9 mouse cellular contexts compared by ENCODE assay signal in the genomic region with DNA sequence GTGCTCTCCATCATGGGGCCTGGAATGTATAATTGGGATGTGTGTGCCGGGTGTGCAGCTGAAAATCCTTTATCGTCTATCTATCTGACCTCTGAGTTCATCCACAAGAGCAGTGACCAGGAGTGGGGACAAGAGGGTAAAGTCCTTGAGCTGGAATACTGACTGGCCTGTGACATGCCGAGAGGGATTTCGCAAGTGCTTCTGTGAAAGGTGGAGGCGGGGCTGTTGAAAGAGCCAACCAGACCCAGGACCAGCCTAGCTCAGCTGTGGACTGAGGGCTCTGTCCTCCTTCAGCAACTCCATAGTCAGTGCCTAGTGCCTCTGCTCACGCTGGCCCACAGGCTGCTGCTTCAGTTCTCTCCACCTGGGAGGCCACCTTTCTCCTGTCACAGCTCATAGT. TPM values are rescaled to one million over a fixed set of nuclear protein-coding genes. Genes with fewer than 3 reads are reported as not detected.
DNase-seq lines count a peak whose midpoint lies in the region; ATAC-seq lines count a peak whose summit lies in the region.
"Had no signal": no experiment of that assay in that cellular context is flagged by ENCODE, and none has a peak within 500 bp of the region (broad histone marks: within the 10 kb centered on the region; RNA-seq: fewer than 3 reads in every experiment).

No protein-coding gene starts in this region.

- no peak for ATAC-seq in embryonic facial prominence, embryonic 11.5 days (replicated peaks; ENCODE audit: insufficient number of reproducible peaks, low FRiP score, low TSS enrichment, low read depth)
- ATAC-seq in heart, embryonic 15.5 days (replicated peaks; ENCODE audit: insufficient number of reproducible peaks, insufficient read depth, low FRiP score, low read depth), result no peak
- ATAC-seq in stomach, embryonic 15.5 days (ENCODE audit: insufficient read depth, low FRiP score, low read depth), result 0 out of 2 replicates have a peak, but pooled peaks have one; percentile 3
- no peak for ATAC-seq in forebrain, embryonic 12.5 days (ENCODE audit: low FRiP score)

- no peaks in the 10 kb centered on the region; the same call in none of the 2 replicates for H3K4me1 ChIP-seq in embryonic facial prominence, embryonic 11.5 days (ENCODE audit: control insufficient read depth, insufficient read depth, low read length)
- peaks cover 60% of the 10 kb centered on the region for H3K4me1 ChIP-seq in embryonic facial prominence, embryonic 10.5 days
- peaks cover 37% of the 10 kb centered on the region for H3K4me1 ChIP-seq in heart, embryonic 15.5 days (replicated peaks)
- H3K4me1 ChIP-seq in stomach, embryonic 15.5 days, result peaks cover 26% of the 10 kb centered on the region
- H3K4me1 ChIP-seq in forebrain, embryonic 12.5 days, result peaks cover 42% of the 10 kb centered on the region
- H3K4me1 ChIP-seq in midbrain, embryonic 10.5 days, result peaks cover 55% of the 10 kb centered on the region

- peak; percentile 20 for DNase-seq in embryonic facial prominence, embryonic 11.5 days (ENCODE audit: low spot score)
- no peak for DNase-seq in embryonic facial prominence, embryonic 10.5 days (ENCODE audit: low spot score)
- peak; percentile 61 for DNase-seq in Muller cell, postnatal 12 days (ENCODE audit: inconsistent ontology term)
- DNase-seq in liver, result peak; percentile 66
- DNase-seq in midbrain, embryonic 10.5 days (ENCODE audit: low spot score), result no peak

- no peaks in the 10 kb centered on the region for H3K27me3 ChIP-seq in embryonic facial prominence, embryonic 11.5 days (ENCODE audit: control insufficient read depth, insufficient read depth, low read length)
- H3K27me3 ChIP-seq in embryonic facial prominence, embryonic 10.5 days (replicated peaks; ENCODE audit: low read depth, poor library complexity, severe bottlenecking), result no peaks in the 10 kb centered on the region
- H3K27me3 ChIP-seq in heart, embryonic 15.5 days, result no peaks in the 10 kb centered on the region
- H3K27me3 ChIP-seq in stomach, embryonic 15.5 days (replicated peaks), result no peaks in the 10 kb centered on the region
- H3K27me3 ChIP-seq in forebrain, embryonic 12.5 days, result no peaks in the 10 kb centered on the region
- H3K27me3 ChIP-seq in midbrain, embryonic 10.5 days (ENCODE audit: low read depth, poor library complexity, severe bottlenecking), result no peaks in the 10 kb centered on the region
- H3K27me3 ChIP-seq: hindbrain, embryonic 15.5 days had no signal

- 31% methylated on average over 6 of the region's 6 CpGs for WGBS in embryonic facial prominence, embryonic 11.5 days
- 44% methylated on average over 6 of the region's 6 CpGs for WGBS in embryonic facial prominence, embryonic 10.5 days
- 29% methylated on average over 6 of the region's 6 CpGs for WGBS in heart, embryonic 15.5 days
- 41% methylated on average over 6 of the region's 6 CpGs for WGBS in stomach, embryonic 15.5 days
- WGBS in forebrain, embryonic 12.5 days, result 41% methylated on average over 6 of the region's 6 CpGs
- WGBS in midbrain, embryonic 10.5 days, result 41% methylated on average over 6 of the region's 6 CpGs

- no peak overlapping the region for H3K4me3 ChIP-seq in embryonic facial prominence, embryonic 11.5 days (ENCODE audit: low read depth, low read length)
- H3K4me3 ChIP-seq in embryonic facial prominence, embryonic 10.5 days, result no peak overlapping the region
- H3K4me3 ChIP-seq in heart, embryonic 15.5 days, result no peak overlapping the region
- H3K4me3 ChIP-seq in stomach, embryonic 15.5 days (replicated peaks), result no peak overlapping the region
- no peak overlapping the region for H3K4me3 ChIP-seq in forebrain, embryonic 12.5 days (replicated peaks)
- H3K4me3 ChIP-seq in midbrain, embryonic 10.5 days, result no peak overlapping the region
- H3K4me3 ChIP-seq: hindbrain, embryonic 15.5 days had no signal

- H3K9ac ChIP-seq in embryonic facial prominence, embryonic 11.5 days (replicated peaks; ENCODE audit: low read length), result no peak overlapping the region
- no peak overlapping the region for H3K9ac ChIP-seq in heart, embryonic 15.5 days
- no peak overlapping the region; the same call in 1 of the 2 replicates for H3K9ac ChIP-seq in stomach, embryonic 15.5 days
- no peak overlapping the region for H3K9ac ChIP-seq in forebrain, embryonic 12.5 days
- H3K9ac ChIP-seq: hindbrain, embryonic 15.5 days had no signal

- H3K9me3 ChIP-seq in embryonic facial prominence, embryonic 11.5 days (replicated peaks; ENCODE audit: control insufficient read depth, low read length), result no peaks in the 10 kb centered on the region
- H3K9me3 ChIP-seq in embryonic facial prominence, embryonic 10.5 days, result no peaks in the 10 kb centered on the region
- no peaks in the 10 kb centered on the region for H3K9me3 ChIP-seq in heart, embryonic 15.5 days (replicated peaks)
- H3K9me3 ChIP-seq in stomach, embryonic 15.5 days, result no peaks in the 10 kb centered on the region
- no peaks in the 10 kb centered on the region for H3K9me3 ChIP-seq in forebrain, embryonic 12.5 days
- H3K9me3 ChIP-seq in midbrain, embryonic 10.5 days (replicated peaks), result no peaks in the 10 kb centered on the region
- H3K9me3 ChIP-seq: hindbrain, embryonic 15.5 days had no signal

- no peaks in the 10 kb centered on the region; the same call in 1 of the 2 replicates for H3K36me3 ChIP-seq in embryonic facial prominence, embryonic 11.5 days (replicated peaks; ENCODE audit: control insufficient read depth, insufficient read depth, low read depth, low read length)
- H3K36me3 ChIP-seq in embryonic facial prominence, embryonic 10.5 days (replicated peaks), result peaks cover 54% of the 10 kb centered on the region
- peaks cover 35% of the 10 kb centered on the region for H3K36me3 ChIP-seq in heart, embryonic 15.5 days
- H3K36me3 ChIP-seq in stomach, embryonic 15.5 days, result peaks cover 27% of the 10 kb centered on the region
- peaks cover 39% of the 10 kb centered on the region for H3K36me3 ChIP-seq in forebrain, embryonic 12.5 days (replicated peaks)
- peaks cover 42% of the 10 kb centered on the region for H3K36me3 ChIP-seq in midbrain, embryonic 10.5 days

- no peak overlapping the region for H3K27ac ChIP-seq in embryonic facial prominence, embryonic 11.5 days (replicated peaks; ENCODE audit: low read depth, low read length)
- no peak overlapping the region for H3K27ac ChIP-seq in embryonic facial prominence, embryonic 10.5 days (replicated peaks)
- peak overlapping the region; percentile 71 for H3K27ac ChIP-seq in heart, embryonic 15.5 days
- H3K27ac ChIP-seq in stomach, embryonic 15.5 days, result 0 out of 2 replicates have a peak overlapping the region, but pooled peaks have one; percentile 14
- no peak overlapping the region for H3K27ac ChIP-seq in forebrain, embryonic 12.5 days
- no peak overlapping the region for H3K27ac ChIP-seq in midbrain, embryonic 10.5 days (replicated peaks)

- H3K4me2 ChIP-seq in embryonic facial prominence, embryonic 11.5 days (ENCODE audit: low read depth, low read length), result no peak overlapping the region
- H3K4me2 ChIP-seq in heart, embryonic 15.5 days, result no peak overlapping the region
- no peak overlapping the region for H3K4me2 ChIP-seq in stomach, embryonic 15.5 days
- no peak overlapping the region for H3K4me2 ChIP-seq in forebrain, embryonic 12.5 days

RNA-seq across cellular contexts. Expression of a gene that starts 4.0 kb away (rescaled TPM):
- polyA plus RNA-seq in embryonic facial prominence, embryonic 11.5 days (2014; fragmentation: Nextera tagmentation; extraction: Ambion mirVana), result 117 and 118 TPM in 2 replicates
- polyA plus RNA-seq in embryonic facial prominence, embryonic 10.5 days (2016; fragmentation: Nextera tagmentation; extraction: Ambion mirVana), result 125 TPM in 2 replicates
- polyA plus RNA-seq in heart, embryonic 15.5 days (2015; fragmentation: Nextera tagmentation; extraction: Ambion mirVana), result 120 and 139 TPM in 2 replicates
- polyA plus RNA-seq in stomach, embryonic 15.5 days (2015; fragmentation: Nextera tagmentation; extraction: Ambion mirVana), result 138 and 146 TPM in 2 replicates
- polyA plus RNA-seq in forebrain, embryonic 12.5 days (2016; fragmentation: Nextera tagmentation; extraction: Ambion mirVana), result 109 and 111 TPM in 2 replicates
- polyA plus RNA-seq in midbrain, embryonic 10.5 days (2016; fragmentation: Nextera tagmentation; extraction: Ambion mirVana), result 116 and 120 TPM in 2 replicates

RNA-seq across cellular contexts. Expression of a gene that starts 11.6 kb away (rescaled TPM):
- polyA plus RNA-seq in embryonic facial prominence, embryonic 11.5 days (2014; fragmentation: Nextera tagmentation; extraction: Ambion mirVana), result 1.5 and 1.9 TPM in 2 replicates
- polyA plus RNA-seq in embryonic facial prominence, embryonic 10.5 days (2016; fragmentation: Nextera tagmentation; extraction: Ambion mirVana), result 1.3 and 1.4 TPM in 2 replicates
- 0.64 and 1.2 TPM in 2 replicates for polyA plus RNA-seq in heart, embryonic 15.5 days (2015; fragmentation: Nextera tagmentation; extraction: Ambion mirVana)
- 2.3 and 3.4 TPM in 2 replicates for polyA plus RNA-seq in stomach, embryonic 15.5 days (2015; fragmentation: Nextera tagmentation; extraction: Ambion mirVana)
- 1.1 and 1.4 TPM in 2 replicates for polyA plus RNA-seq in forebrain, embryonic 12.5 days (2016; fragmentation: Nextera tagmentation; extraction: Ambion mirVana)
- polyA plus RNA-seq in midbrain, embryonic 10.5 days (2016; fragmentation: Nextera tagmentation; extraction: Ambion mirVana), result 1.5 and 1.9 TPM in 2 replicates

RNA-seq across cellular contexts. Expression of a gene that starts 36.7 kb away (rescaled TPM):
- 25.9 and 28.2 TPM in 2 replicates for polyA plus RNA-seq in embryonic facial prominence, embryonic 11.5 days (2014; fragmentation: Nextera tagmentation; extraction: Ambion mirVana)
- polyA plus RNA-seq in embryonic facial prominence, embryonic 10.5 days (2016; fragmentation: Nextera tagmentation; extraction: Ambion mirVana), result 27.3 and 29.1 TPM in 2 replicates
- 23.8 and 26.5 TPM in 2 replicates for polyA plus RNA-seq in heart, embryonic 15.5 days (2015; fragmentation: Nextera tagmentation; extraction: Ambion mirVana)
- polyA plus RNA-seq in stomach, embryonic 15.5 days (2015; fragmentation: Nextera tagmentation; extraction: Ambion mirVana), result 16.6 and 17.3 TPM in 2 replicates
- polyA plus RNA-seq in forebrain, embryonic 12.5 days (2016; fragmentation: Nextera tagmentation; extraction: Ambion mirVana), result 30.0 and 30.9 TPM in 2 replicates
- 25.2 and 27.9 TPM in 2 replicates for polyA plus RNA-seq in midbrain, embryonic 10.5 days (2016; fragmentation: Nextera tagmentation; extraction: Ambion mirVana)

RNA-seq across cellular contexts. Expression of a gene that starts 37.4 kb away (rescaled TPM):
- polyA plus RNA-seq in embryonic facial prominence, embryonic 11.5 days (2014; fragmentation: Nextera tagmentation; extraction: Ambion mirVana), result 45.7 and 46.8 TPM in 2 replicates
- 36.3 and 37.1 TPM in 2 replicates for polyA plus RNA-seq in embryonic facial prominence, embryonic 10.5 days (2016; fragmentation: Nextera tagmentation; extraction: Ambion mirVana)
- 24.7 and 27.6 TPM in 2 replicates for polyA plus RNA-seq in heart, embryonic 15.5 days (2015; fragmentation: Nextera tagmentation; extraction: Ambion mirVana)
- 45.8 and 51.2 TPM in 2 replicates for polyA plus RNA-seq in stomach, embryonic 15.5 days (2015; fragmentation: Nextera tagmentation; extraction: Ambion mirVana)
- 37.4 and 39.8 TPM in 2 replicates for polyA plus RNA-seq in forebrain, embryonic 12.5 days (2016; fragmentation: Nextera tagmentation; extraction: Ambion mirVana)
- 29.2 and 37.6 TPM in 2 replicates for polyA plus RNA-seq in midbrain, embryonic 10.5 days (2016; fragmentation: Nextera tagmentation; extraction: Ambion mirVana)

RNA-seq across cellular contexts. Expression of a gene that starts 38.5 kb away (rescaled TPM):
- 66.2 and 67.3 TPM in 2 replicates for polyA plus RNA-seq in embryonic facial prominence, embryonic 11.5 days (2014; fragmentation: Nextera tagmentation; extraction: Ambion mirVana)
- 60.9 and 61.1 TPM in 2 replicates for polyA plus RNA-seq in embryonic facial prominence, embryonic 10.5 days (2016; fragmentation: Nextera tagmentation; extraction: Ambion mirVana)
- 16.7 and 22.4 TPM in 2 replicates for polyA plus RNA-seq in heart, embryonic 15.5 days (2015; fragmentation: Nextera tagmentation; extraction: Ambion mirVana)
- 29.9 and 34.1 TPM in 2 replicates for polyA plus RNA-seq in stomach, embryonic 15.5 days (2015; fragmentation: Nextera tagmentation; extraction: Ambion mirVana)
- 66.2 and 70.2 TPM in 2 replicates for polyA plus RNA-seq in forebrain, embryonic 12.5 days (2016; fragmentation: Nextera tagmentation; extraction: Ambion mirVana)
- 52.3 and 61.9 TPM in 2 replicates for polyA plus RNA-seq in midbrain, embryonic 10.5 days (2016; fragmentation: Nextera tagmentation; extraction: Ambion mirVana)

Comparison
In these comparisons a context has a peak if more than half of its experiments do, and no peak if none do; other contexts are left out.
1. DNase-seq: peak in embryonic facial prominence, embryonic 11.5 days (single experiment), Muller cell, postnatal 12 days (single experiment) and liver (single experiment); none in embryonic facial prominence, embryonic 10.5 days (single experiment) and midbrain, embryonic 10.5 days (single experiment).
2. H3K27ac ChIP-seq: peak in heart, embryonic 15.5 days (single experiment) and stomach, embryonic 15.5 days (single experiment); none in embryonic facial prominence, embryonic 11.5 days (single experiment), embryonic facial prominence, embryonic 10.5 days (single experiment), forebrain, embryonic 12.5 days (single experiment) and midbrain, embryonic 10.5 days (single experiment).